In the genomic region with DNA sequence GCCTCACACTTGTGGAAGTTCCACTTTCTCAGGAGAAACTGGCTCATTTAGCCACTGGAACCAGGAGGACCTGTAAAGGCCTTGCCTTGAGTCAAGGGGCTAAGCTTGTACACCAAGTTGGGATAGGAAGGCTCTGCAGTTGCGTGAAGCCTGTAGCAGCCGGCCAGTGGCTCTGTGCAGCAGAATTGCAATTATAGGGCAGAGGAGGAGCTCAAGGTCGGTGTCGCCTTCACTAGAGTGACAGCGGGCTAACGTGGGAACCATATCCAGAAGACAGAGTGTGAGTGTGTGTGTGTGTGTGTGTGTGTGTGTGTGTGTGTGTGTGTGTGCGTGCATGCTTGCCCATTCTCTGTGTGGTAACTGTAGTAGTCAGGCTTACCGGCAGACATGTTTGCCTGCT, we compare ENCODE assay signal across 15 mouse cellular contexts. TPM values are rescaled to one million over a fixed set of nuclear protein-coding genes. Genes with fewer than 3 reads are reported as not detected.
DNase-seq lines count a peak whose midpoint lies in the region; ATAC-seq and TF ChIP-seq lines count a peak whose summit lies in the region.
"Had no signal": no experiment of that assay in that cellular context is flagged by ENCODE, and none has a peak within 500 bp of the region (broad histone marks: within the 10 kb centered on the region; RNA-seq: fewer than 3 reads in every experiment).

No protein-coding gene starts in this region.

- 73% methylated on average over 8 of the region's 8 CpGs for WGBS in heart, embryonic 15.5 days
- 95% methylated on average over 8 of the region's 8 CpGs for WGBS in thymus, adult 2 months

- no peak for TF ChIP-seq CTCF in thymus, adult 2 months (IDR thresholded peaks at IDR 0.05; ENCODE audit: borderline replicate concordance, control insufficient read depth, extremely low read depth, insufficient read depth, low read length, poor library complexity)

- no peak overlapping the region for H3K9ac ChIP-seq in heart, embryonic 15.5 days
- H3K9ac ChIP-seq: forebrain, embryonic 13.5 days; limb, embryonic 13.5 days; neural tube, embryonic 12.5 days had no signal

- peak; percentile 55 for DNase-seq in adrenal gland, postnatal 14 days
- DNase-seq in adrenal gland, postnatal 10 days, result no peak
- DNase-seq in heart, postnatal 14 days, result no peak
- no peak for DNase-seq in thymus, adult 2 months
- no peak for DNase-seq in thymus, postnatal 4 days
- no peak for DNase-seq in cerebellum, adult 11 months
- no peak for DNase-seq in ovary, adult 18-20 months (ENCODE audit: low spot score)
- DNase-seq: cerebellum, adult 18-20 months had no signal

- no peaks in the 10 kb centered on the region for H3K27me3 ChIP-seq in heart, embryonic 15.5 days
- no peaks in the 10 kb centered on the region for H3K27me3 ChIP-seq in thymus, adult 2 months (ENCODE audit: control insufficient read depth, insufficient read depth, low read length)
- H3K27me3 ChIP-seq: embryonic facial prominence, embryonic 12.5 days; forebrain, embryonic 13.5 days; limb, embryonic 13.5 days; neural tube, embryonic 12.5 days had no signal

- H3K9me3 ChIP-seq in heart, embryonic 15.5 days (replicated peaks), result no peaks in the 10 kb centered on the region
- H3K9me3 ChIP-seq: embryonic facial prominence, embryonic 12.5 days; forebrain, embryonic 13.5 days; limb, embryonic 13.5 days; neural tube, embryonic 12.5 days had no signal

- intact Hi-C loops in heart, postnatal 14 days (cut with DNase I), result loop anchor here (2.0 kb wide), 2 partner anchors 51 to 433 kb away; no protein-coding TSS in a partner anchor

- peaks cover 62% of the 10 kb centered on the region for H3K4me1 ChIP-seq in heart, embryonic 15.5 days (replicated peaks)
- peaks cover 70% of the 10 kb centered on the region for H3K4me1 ChIP-seq in thymus, adult 2 months (replicated peaks; ENCODE audit: control insufficient read depth, insufficient read depth, low read length)

- no peak for ATAC-seq in heart, embryonic 15.5 days (replicated peaks; ENCODE audit: insufficient number of reproducible peaks, insufficient read depth, low FRiP score, low read depth)
- ATAC-seq: forebrain, embryonic 13.5 days; inflammation-experienced regulatory T-cells, adult 6 months had no signal

- no peak for TF ChIP-seq POLR2A in thymus, adult 2 months (IDR thresholded peaks at IDR 0.05; ENCODE audit: control insufficient read depth, extremely low read depth, insufficient read depth, low read length, poor library complexity)

- 0 out of 2 replicates have a peak overlapping the region, but pooled peaks have one; percentile 15 for H3K27ac ChIP-seq in heart, embryonic 15.5 days
- peak overlapping the region; percentile 42; the same call in 1 of the 2 replicates for H3K27ac ChIP-seq in thymus, adult 2 months (ENCODE audit: control insufficient read depth, insufficient read depth, low read length)
- H3K27ac ChIP-seq: embryonic facial prominence, embryonic 12.5 days; forebrain, embryonic 13.5 days; kidney, postnatal 0 days; limb, embryonic 13.5 days; neural tube, embryonic 12.5 days had no signal

- peaks cover 25% of the 10 kb centered on the region for H3K36me3 ChIP-seq in heart, embryonic 15.5 days
- peaks cover 11% of the 10 kb centered on the region; the same call in 1 of the 2 replicates for H3K36me3 ChIP-seq in thymus, adult 2 months (ENCODE audit: control insufficient read depth, insufficient read depth, low read length)

- H3K4me2 ChIP-seq in heart, embryonic 15.5 days, result no peak overlapping the region
- H3K4me2 ChIP-seq: embryonic facial prominence, embryonic 12.5 days; forebrain, embryonic 13.5 days; limb, embryonic 13.5 days; neural tube, embryonic 12.5 days had no signal

- no peak overlapping the region for H3K4me3 ChIP-seq in heart, embryonic 15.5 days
- no peak overlapping the region for H3K4me3 ChIP-seq in thymus, adult 2 months (ENCODE audit: control insufficient read depth, insufficient read depth, low read length)
- H3K4me3 ChIP-seq: embryonic facial prominence, embryonic 12.5 days; forebrain, embryonic 13.5 days; limb, embryonic 13.5 days; neural tube, embryonic 12.5 days had no signal

RNA-seq across cellular contexts. Expression of a gene that starts 12.4 kb away (rescaled TPM):
- 73.5 and 74.1 TPM in 2 replicates for total RNA-seq in adrenal gland, postnatal 14 days (2021)
- 10 to 100 TPM; 77.3 to 79.8 TPM for total RNA-seq in adrenal gland, postnatal 10 days (2021)
- 44.3 and 53.3 TPM in 2 replicates for polyA plus RNA-seq in heart, embryonic 15.5 days (2015; fragmentation: Nextera tagmentation; extraction: Ambion mirVana)
- total RNA-seq in heart, postnatal 14 days (2021), result 10 to 100 TPM; 61.8 to 77.4 TPM
- polyA plus RNA-seq in thymus, adult 2 months (2012; rRNA removed), result 175 and 197 TPM in 2 replicates
